Mouse (Mus musculus) gastrocnemius, postnatal 10 days (tissue): ENCODE measurements around the gene Epop. TPM values are rescaled to one million over a fixed set of nuclear protein-coding genes. Genes with fewer than 3 reads are reported as not detected.

Experiments used
- DNase-seq: peaks from one replicate; pipeline ENCODE4 v3.0.0; 2021; ENCODE audit warnings: mixed read lengths
- microRNA-seq, 2 experiments: library from miRNA; unstranded; fragments of <30 nt; microRNA quantifications; one replicate each; pipeline ENCODE4 v1.2.0; 2021
- total RNA-seq, 2 experiments: library from RNA; stranded (reverse); gene quantifications; 2 replicates each; pipeline ENCODE4 v1.2.3; 2021

The Epop gene
- total RNA-seq, 2 experiments from 2014 or later = 0.59 to 0.68 TPM

- no peak for DNase-seq
Observed at GRCm38 (mm10) chr11:97590227-97590960, 39.1 kb downstream of the Epop start.

DNA sequence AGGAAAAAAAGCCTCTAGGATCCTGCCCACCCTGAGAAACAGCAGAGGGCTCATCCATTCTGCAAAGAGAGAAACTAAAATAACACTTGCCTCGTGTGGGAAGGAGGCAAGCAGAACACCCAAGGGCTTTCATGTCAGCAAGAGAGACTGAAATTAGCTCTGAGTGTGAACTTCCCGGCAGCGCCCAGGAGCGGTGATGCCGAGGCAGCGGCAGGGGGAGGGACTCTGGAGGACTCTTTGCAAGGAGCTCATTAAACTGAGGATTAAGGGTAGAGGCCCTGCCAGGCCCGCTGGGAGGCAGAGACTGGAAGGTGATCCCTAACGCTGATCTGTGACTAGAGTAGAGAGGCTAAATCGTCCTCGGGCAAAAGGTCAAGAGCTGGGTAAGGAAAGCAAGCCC, 40.3 kb downstream of the Epop start:
- no peak for DNase-seq

- no peak for DNase-seq
Observed at GRCm38 (mm10) chr11:97585932-97586331, 43.6 kb downstream of the Epop start.

- no peak for DNase-seq
Observed at GRCm38 (mm10) chr11:97584476-97584875, 45.0 kb downstream of the Epop start.

GRCm38 (mm10) chr11:97579088-97579857, 50.2 kb downstream of the Epop start:
- no peak for DNase-seq

- DNase-seq = no peak
Observed at GRCm38 (mm10) chr11:97578286-97578685, 51.2 kb downstream of the Epop start.

Small RNA genes within 50 kb of the gene (microRNA-seq; reads per million reads assigned to microRNA genes)
- gene Gm24158 (0 to 0.64 reads per million in 2 experiments), gene Mir6927 (0 to 0.64 reads per million in 2 experiments)

Other genes starting within 250 kb of the Epop start
- gene Arhgap23, start 214.2 kb downstream of the Epop start, total RNA-seq = 10 to 100 TPM; 13.5 to 18.9 TPM
- gene 4933428G20Rik, start 129.4 kb downstream of the Epop start, total RNA-seq = not detected
- 1 to 10 TPM; 1.1 to 1.4 TPM for gene Srcin1, start 53.5 kb downstream of the Epop start, total RNA-seq
- gene Mllt6, start 33.7 kb upstream of the Epop start, total RNA-seq = 10 to 100 TPM; 32.2 to 32.4 TPM
- gene Cisd3, start 56.1 kb upstream of the Epop start, total RNA-seq = 10 to 100 TPM; 84.5 to 99.4 TPM
- gene Pcgf2, start 70.8 kb upstream of the Epop start, total RNA-seq = 10 to 100 TPM; 11.9 to 18.6 TPM
- gene Psmb3, start 73.7 kb upstream of the Epop start, total RNA-seq = 100 to 1,000 TPM; 174 to 190 TPM
- gene Pip4k2b, start 115.0 kb upstream of the Epop start, total RNA-seq = 10 to 100 TPM; 46.8 to 49.7 TPM
- gene Cwc25, start 136.9 kb upstream of the Epop start, total RNA-seq = 1 to 10 TPM; 8.4 to 9.7 TPM
- gene 1700001P01Rik, start 146.2 kb upstream of the Epop start, total RNA-seq = not detected
- 100 to 1,000 TPM; 793 to 832 TPM for gene Rpl23, start 152.7 kb upstream of the Epop start, total RNA-seq
- 10 to 100 TPM; 46.3 to 68.4 TPM for gene Lasp1, start 169.3 kb upstream of the Epop start, total RNA-seq
- 1 to 10 TPM in 1 of 2 experiments, under 1 TPM in 1; 0.95 to 1.1 TPM for gene B230217C12Rik, start 211.1 kb upstream of the Epop start, total RNA-seq